Mouse (Mus musculus) retina, postnatal 7 days (tissue): ENCODE measurements at regions not wholly inside any gene's neighbourhood (a gene's known extent, or its start where the extent isn't known, plus 50 kb on each side); places are given as distances from the start of the nearest gene placed in this dataset.

Experiments used
- DNase-seq: peaks from one replicate; pipeline ENCODE4 v3.0.0-alpha.2; 2012; ENCODE audit warnings: low read depth, low spot score

DNA sequence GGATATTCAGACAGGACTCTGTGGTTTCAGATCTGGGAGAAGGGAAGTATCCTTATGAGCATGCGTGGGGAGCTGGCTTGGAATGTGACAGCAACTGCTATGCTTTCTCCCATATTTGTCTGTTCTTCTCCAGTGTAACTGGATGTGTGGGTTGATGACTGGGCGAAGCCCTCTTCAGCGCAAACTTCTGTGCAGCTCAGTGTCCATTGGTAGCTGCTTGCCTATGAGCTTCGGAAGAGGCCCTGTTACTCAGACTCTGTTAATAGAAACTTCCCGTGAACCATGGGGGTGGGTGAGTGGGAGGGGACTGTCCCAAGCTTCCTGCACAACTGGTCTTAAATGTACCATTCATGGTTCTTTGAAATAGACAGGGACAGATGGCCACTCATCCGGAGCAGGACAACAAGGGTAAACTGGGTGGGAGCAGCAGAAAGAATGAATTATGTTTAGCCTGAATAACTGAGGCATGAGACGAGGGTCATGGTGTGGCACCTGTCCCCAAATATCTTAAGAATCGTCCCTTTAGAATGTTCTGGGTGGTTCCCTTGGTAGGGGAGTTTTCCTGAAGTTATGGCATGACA is 141.1 kb upstream of the Plxnc1 start:
- DNase-seq: no peak

DNA sequence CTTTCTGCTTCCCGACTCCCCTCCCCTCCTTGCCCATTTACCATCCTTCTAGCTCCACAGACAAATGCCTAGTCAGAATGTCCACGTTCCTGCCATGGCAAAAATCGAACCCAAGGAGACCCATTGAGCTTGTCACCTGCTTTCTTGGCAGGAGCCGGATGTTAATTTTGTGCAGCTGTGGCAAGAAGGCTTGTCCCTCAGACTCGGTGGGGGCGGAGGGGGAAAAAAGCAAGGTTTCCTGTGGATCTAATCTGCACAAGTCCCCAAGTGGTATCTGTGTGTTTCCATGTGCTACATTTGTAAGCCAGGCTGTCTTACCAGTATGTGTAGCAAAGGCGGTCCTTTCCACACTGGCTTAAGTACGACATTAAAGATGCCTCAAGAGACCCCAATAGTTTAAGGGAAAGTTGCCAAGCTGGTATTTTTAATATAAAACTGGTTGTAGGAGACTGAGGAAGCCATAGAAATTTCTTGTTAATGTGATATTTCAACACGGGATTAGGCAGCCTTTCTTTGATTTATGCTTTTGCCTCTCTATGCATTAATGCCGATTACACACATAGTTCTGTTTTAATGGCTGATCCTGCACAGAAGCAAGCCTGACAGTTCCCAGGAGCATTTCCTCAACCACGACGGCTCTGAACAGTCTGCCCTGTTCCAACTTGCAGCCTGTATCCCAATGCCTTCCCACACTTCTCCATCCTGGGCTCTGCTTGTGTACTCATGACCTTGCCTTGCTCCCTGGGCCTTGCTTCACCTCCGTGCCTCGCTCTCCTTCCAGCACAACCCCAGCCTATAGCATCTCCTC is 138.9 kb upstream of the Plxnc1 start:
- DNase-seq: no peak

DNA sequence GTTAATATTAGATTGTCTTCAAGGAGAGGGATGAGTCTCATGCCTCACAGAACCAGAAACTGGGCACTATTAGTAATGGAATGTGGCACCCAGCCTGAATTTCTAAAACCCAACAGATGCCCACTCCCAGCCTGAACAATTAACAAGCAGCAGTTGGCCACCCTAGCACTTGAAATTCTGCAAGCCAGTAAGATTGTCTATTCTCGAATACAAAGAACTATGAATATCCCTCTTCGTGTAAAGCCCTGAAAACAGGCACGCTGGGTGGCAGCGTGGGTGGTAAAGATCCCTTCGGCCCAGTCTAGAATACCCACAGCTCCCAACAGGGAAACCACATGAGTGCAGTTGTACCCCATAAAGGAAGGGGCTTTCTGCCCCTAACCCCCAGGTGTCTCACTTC is 138.0 kb upstream of the Plxnc1 start:
- DNase-seq: no peak

GRCm38 (mm10) chr10:95079979-95080378 is 135.3 kb upstream of the Plxnc1 start:
- DNase-seq: no peak

GRCm38 (mm10) chr10:95076421-95076820 is 131.8 kb upstream of the Plxnc1 start:
- no peak for DNase-seq

GRCm38 (mm10) chr10:95075897-95076296 is 131.3 kb upstream of the Plxnc1 start:
- no peak for DNase-seq

DNA sequence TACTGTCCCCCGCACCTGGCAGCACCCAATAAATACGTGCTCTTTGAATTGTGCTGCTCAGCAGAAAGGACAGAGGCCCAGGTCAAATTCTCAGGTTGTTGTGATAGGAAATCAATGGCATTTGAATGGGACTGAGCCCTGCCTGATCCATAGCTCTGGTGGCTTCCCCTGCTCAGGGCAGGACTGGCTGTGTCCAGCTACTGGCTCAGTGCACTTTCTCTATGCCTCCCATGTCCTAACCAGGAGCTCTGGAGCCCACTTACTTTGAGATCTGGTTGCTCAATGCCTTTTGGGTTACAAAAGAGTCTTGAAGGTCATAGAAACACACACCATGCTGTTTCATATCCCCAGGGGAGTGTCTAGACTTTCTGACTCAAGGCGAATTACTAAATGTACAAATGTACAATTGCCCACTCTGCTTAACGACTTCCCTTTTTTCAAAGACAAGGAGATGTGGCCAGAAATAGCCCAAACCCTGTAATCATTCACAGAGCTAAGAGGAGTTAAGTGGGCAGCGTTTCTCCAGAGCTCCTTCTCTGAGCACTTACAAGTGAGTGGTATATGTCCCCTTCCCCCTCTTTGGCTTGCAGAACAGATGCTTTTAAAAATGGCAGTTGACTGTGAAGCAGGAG is 130.4 kb upstream of the Plxnc1 start:
- DNase-seq: no peak

GRCm38 (mm10) chr10:95074381-95074780 is 129.7 kb upstream of the Plxnc1 start:
- no peak for DNase-seq

DNA sequence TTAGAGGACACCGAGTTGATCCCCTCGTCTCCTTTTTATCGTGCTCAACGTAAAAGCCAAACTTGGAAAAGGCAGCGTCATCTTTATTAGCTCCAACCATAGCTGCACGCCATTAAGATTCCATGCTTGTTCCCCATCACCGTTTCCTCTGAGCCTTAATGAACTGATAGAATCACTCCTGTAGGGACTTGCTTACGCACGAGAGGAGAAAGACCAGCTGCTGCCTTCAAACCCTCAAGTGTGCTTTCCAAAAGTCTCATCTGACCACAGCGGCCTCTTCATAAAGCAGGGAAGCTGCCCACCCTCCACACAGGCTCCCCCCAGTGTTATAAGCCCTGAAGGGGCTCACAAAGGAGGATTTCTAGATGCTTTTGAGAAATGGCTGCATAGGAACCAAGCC is 123.3 kb upstream of the Plxnc1 start:
- DNase-seq: no peak

DNA sequence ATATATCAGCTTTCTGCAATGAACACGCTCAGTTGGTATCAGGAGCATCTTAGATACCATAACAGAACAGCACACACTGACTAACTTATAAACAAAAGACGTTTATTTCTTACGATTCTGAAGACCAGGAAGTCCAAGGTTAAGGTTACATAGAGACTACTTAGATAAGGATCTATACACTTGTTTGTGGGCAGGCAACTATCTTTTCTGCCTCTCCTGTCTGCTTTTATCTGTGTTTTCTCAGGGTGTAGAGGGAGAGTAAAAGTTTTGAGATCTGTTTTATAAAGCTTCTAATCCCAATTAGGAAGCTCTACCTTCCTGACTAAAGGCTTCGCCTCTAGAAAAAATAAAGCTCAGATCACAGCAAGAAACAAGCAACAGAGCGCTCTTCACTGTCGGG is 122.1 kb upstream of the Plxnc1 start:
- DNase-seq: no peak

DNA sequence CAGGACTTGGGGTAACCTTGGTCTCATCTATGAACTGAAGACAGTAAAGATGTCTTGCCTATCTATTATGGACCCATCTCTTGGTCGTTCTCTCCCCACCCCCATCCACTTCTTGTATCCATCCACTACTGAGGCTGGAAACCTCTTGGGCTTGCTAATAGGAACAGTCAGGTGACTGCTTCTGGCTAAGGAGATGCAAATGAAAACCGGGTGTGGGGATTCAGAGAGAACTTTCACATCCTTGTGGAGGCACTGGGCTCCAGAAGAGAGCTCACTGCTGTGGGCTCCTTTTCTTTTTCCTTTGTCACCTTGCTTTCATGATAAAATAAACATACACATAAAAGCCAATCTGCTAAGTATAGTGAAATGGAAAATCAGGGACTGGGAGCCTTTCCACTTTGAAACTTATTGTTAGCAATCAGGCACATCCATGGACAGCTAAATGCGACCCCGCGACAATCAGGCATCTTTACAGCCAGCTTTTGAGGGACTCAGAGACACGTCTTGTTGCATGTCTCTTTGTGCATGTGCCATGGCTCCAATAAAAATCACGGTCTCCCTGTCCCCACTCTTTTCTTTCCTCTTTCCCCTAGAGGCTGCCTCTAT is 115.0 kb upstream of the Plxnc1 start:
- DNase-seq: no peak

DNA sequence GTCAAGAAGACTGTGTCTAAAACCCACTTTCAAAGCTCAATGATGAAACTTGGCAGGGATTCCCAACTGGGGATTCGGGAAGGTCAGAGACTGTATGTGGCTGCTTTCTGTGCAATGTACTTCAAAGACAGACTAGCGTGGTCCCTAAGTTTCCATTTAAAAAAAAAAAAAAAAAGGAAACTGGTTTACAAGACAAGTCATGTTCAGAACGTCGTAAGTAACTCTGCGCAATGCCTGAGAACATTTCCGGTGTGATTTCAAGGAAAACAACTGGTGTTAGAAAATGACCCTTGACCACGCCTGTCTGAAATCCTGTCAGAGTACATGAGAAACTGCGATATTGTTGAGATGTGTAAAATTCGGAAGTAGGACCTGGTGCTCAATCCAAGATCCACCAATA is 114.4 kb upstream of the Plxnc1 start:
- no peak for DNase-seq

DNA sequence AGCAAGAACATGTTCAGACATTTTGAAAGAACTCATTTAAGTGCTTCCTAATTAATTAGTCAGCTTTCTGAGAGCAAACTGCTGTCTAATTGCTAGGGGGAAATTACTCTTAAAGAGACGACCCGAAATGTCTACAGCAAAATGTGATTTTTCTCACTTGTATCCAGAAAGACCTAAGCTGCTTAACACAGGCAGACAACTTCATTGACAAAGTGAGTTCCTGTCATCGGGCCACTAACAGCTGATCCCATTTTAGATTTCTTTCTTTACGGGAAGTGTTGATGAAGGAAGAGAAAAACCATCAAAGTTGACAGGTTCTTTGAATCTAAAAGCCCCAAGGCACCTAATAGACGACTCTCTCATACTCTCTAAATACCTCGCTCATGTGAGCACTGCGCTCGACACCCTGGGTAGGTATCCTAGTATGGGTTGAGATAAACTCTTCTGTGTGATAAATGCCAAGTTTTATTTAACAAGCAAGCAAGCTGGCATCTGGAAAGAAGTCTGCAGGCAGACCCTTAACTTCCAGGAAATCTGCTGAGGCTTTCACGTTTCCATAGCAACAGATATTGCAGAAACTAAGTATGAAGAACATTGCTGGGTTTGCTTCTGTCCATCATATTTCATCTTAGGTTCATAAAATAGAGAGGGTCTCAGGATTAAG is 112.5 kb upstream of the Plxnc1 start:
- no peak for DNase-seq

GRCm38 (mm10) chr10:95056541-95056940 is 111.9 kb upstream of the Plxnc1 start:
- DNase-seq: no peak

DNA sequence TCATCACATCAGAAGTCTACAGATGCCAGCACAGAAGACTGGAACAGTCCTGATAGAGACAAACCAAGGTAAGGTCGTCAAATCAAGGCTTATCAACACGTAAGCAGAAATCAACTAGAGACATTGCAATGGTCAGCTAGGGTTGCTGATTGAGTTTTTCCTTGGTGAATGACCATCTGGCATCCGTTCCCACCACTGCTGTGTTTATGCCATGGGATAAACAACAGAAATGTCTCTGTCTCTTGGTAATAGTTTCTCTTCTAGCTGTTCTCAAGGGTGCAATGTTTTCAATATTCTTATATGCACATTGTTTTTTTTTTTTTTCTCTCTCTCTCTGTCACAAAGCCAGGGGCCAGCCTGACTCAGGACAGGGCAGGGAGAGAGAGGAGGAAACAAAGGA is 110.2 kb upstream of the Plxnc1 start:
- DNase-seq: no peak

DNA sequence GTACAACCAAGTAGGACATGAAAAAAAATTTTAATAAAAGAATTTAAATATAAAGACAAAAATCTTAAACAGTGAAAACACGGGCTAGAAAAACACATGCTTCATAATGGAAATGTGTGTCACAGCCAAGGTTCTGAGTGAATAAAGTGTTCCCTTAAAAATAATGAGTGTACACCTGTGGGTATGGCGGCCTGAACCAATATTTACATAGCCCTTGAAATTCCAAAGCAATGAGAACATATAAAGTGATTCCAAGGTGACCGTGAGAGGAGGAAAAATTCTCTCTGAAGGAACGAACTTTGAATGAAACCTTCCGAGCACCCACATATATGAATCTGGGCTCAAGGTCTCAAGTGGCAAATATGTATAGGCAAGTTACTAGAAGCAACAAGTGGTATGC is 104.2 kb upstream of the Plxnc1 start:
- no peak for DNase-seq

GRCm38 (mm10) chr10:95043978-95044377 is 99.3 kb upstream of the Plxnc1 start:
- no peak for DNase-seq

DNA sequence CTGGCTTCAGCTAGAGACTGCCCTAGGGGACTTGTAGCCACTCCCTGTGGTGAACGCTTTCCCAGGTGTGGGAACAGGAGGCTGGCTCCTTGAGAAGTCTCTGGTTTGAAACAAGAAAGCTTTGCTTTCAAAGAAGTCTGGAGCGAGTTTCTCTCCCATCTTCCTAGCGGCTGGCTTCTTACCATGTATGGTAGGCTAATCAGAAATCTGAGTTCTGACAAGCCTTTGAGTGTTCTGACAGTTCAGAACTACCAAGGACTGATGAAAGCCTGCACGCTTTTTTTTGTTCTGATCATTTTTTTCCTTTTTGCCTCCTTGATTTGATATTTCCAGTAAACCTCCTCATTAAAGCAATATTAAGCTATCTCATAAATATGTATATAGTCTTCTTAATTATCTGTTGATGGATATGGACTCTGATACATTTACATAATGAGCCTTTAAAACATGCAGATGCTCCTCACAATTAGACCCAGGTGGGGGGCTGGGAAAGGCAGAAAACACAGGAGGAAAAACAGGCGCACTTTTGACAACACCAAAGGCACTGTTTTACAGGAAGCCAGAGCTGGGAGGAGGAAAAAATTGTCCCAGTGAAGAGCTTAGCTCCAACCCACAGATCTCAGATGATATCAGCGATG is 95.7 kb upstream of the Plxnc1 start:
- DNase-seq: no peak

DNA sequence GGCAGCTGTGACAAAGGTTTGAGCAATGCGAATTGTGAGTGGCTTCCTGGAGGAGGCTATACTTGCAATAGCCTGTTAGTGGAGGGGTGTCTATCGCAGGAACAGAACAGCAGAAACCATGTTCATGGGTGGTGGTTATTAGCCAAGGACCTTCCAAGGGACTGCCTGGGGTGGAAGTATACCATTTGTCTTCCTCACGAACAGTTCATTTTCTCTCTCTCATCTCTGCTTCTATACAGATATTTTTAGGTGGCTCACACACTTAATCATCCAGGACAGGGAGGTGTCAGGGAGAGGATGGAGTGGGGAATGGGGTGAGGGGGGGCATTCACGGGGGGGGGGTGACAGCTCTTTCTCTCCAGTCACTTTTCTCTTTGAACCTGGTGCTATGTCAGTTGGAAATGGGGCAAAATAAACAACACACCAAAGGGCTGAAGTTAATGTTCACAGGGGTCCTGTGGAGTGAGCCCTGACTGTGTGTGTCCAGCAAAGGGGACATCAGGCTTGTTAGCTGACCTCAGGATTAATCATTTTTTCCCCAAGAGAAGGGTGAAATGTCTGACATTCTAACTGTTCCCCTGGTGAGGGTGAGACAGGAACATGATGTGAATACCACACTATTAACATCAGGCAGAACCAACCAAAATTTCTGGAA is 91.5 kb upstream of the Plxnc1 start:
- DNase-seq: no peak

- DNase-seq: no peak
These were observed 90.7 kb upstream of the Plxnc1 start for GRCm38 (mm10) chr10:95035371-95035770.

GRCm38 (mm10) chr10:95034566-95034965 is 89.9 kb upstream of the Plxnc1 start:
- no peak for DNase-seq
